Mouse (Mus musculus) lung, postnatal 4 days (tissue): Measurements from ENCODE around the gene Aqp2.

Experiments
- DNase-seq, 2 experiments: peaks; one replicate each; pipeline ENCODE4 v3.0.0; 2021

Gene Aqp2

GRCm38 (mm10) chr15:99631618-99632017 lies 52.8 kb downstream of the Aqp2 start:
- DNase-seq = no peak
